Mouse (Mus musculus): Measurements from ENCODE around the gene Rreb1. TPM values are rescaled to one million over a fixed set of nuclear protein-coding genes. Genes with fewer than 3 reads are reported as not detected.

Rreb1 gene
- polyA plus RNA-seq, 1 experiment from 2014 or later, result 4.4 TPM

DNA sequence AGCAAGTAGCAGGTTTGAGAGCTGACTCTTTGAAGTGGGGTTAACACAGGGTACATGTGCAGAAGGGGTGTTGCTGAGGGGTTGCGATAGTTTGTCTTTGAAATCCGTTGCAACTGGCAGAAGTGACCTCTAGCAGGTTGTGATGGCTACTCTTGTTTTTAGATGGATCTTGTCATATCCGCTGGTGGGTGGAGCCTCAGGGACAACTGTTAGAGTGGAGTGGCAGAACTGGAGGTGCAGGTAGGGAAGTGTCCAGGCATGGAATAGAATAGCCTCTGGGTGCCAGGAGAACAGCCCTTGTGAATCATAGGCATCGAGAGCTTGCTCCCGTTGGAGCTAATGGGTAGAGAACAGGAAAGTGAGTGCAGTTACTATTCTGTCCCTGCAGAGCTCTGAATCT is 88.1 kb downstream of the Rreb1 start:
- H3K4me1 ChIP-seq (ENCODE audit: insufficient read depth), result peaks cover 77% of the 10 kb centered on the region
- no peaks in the 10 kb centered on the region for H3K9me3 ChIP-seq (ENCODE audit: low read length)
- H3K27ac ChIP-seq (ENCODE audit: low read depth), result peak overlapping the region; percentile 53
- no peak overlapping the region for H3K4me3 ChIP-seq (ENCODE audit: low read depth, low read length)
- H3K9ac ChIP-seq (replicated peaks), result no peak overlapping the region
- DNase-seq (no peak), ATAC-seq (peak; percentile 23; the same call in 1 of the 2 replicates)
- 41% methylated on average over 5 of the region's 5 CpGs for WGBS (ENCODE audit: insufficient replicate concordance)
- H3K4me2 ChIP-seq (ENCODE audit: low read depth, low read length), result no peak overlapping the region
- no peaks in the 10 kb centered on the region for H3K27me3 ChIP-seq (ENCODE audit: insufficient read depth, low read length)
- TF ChIP-seq EP300 (IDR thresholded peaks at IDR 0.05; ENCODE audit: low read depth) (no peak), CTCF (IDR thresholded peaks at IDR 0.05; ENCODE audit: low read depth) (no peak)
- H3K36me3 ChIP-seq (replicated peaks; ENCODE audit: insufficient read depth, low read length), result peaks cover 4% of the 10 kb centered on the region; the same call in 1 of the 2 replicates

GRCm38 (mm10) chr13:37866846-37867245 is 88.6 kb downstream of the Rreb1 start:
- 57% methylated on average over 3 of the region's 3 CpGs for WGBS (ENCODE audit: insufficient replicate concordance)
- H3K9ac ChIP-seq (replicated peaks), result no peak overlapping the region
- no peak overlapping the region for H3K4me2 ChIP-seq (ENCODE audit: low read depth, low read length)
- H3K4me1 ChIP-seq (ENCODE audit: insufficient read depth), result peaks cover 75% of the 10 kb centered on the region
- H3K36me3 ChIP-seq (replicated peaks; ENCODE audit: insufficient read depth, low read length), result peaks cover 4% of the 10 kb centered on the region; the same call in 1 of the 2 replicates
- no peak overlapping the region for H3K4me3 ChIP-seq (ENCODE audit: low read depth, low read length)
- no peak for TF ChIP-seq EP300 (IDR thresholded peaks at IDR 0.05; ENCODE audit: low read depth)
- no peak for TF ChIP-seq CTCF (IDR thresholded peaks at IDR 0.05; ENCODE audit: low read depth)
- H3K27me3 ChIP-seq (ENCODE audit: insufficient read depth, low read length), result no peaks in the 10 kb centered on the region
- peak overlapping the region; percentile 53 for H3K27ac ChIP-seq (ENCODE audit: low read depth)
- DNase-seq (no peak), ATAC-seq (no peak)
- H3K9me3 ChIP-seq (ENCODE audit: low read length), result no peaks in the 10 kb centered on the region

- Histone ChIP-seq H3K4me1 (ENCODE audit: insufficient read depth) (peaks cover 77% of the 10 kb centered on the region), H3K9me3 (ENCODE audit: low read length) (no peaks in the 10 kb centered on the region), H3K9ac (replicated peaks) (no peak overlapping the region), H3K36me3 (replicated peaks; ENCODE audit: insufficient read depth, low read length) (no peaks in the 10 kb centered on the region), H3K4me3 (ENCODE audit: low read depth, low read length) (no peak overlapping the region), H3K27me3 (ENCODE audit: insufficient read depth, low read length) (no peaks in the 10 kb centered on the region), H3K4me2 (ENCODE audit: low read depth, low read length) (peak overlapping the region; percentile 14; the same call in 1 of the 2 replicates), H3K27ac (ENCODE audit: low read depth) (peak overlapping the region; percentile 64)
- 27% methylated on average over 12 of the region's 12 CpGs for WGBS (ENCODE audit: insufficient replicate concordance)
- ATAC-seq, result peak; percentile 20; the same call in 1 of the 2 replicates
- DNase-seq, result no peak
- TF ChIP-seq EP300 (IDR thresholded peaks at IDR 0.05; ENCODE audit: low read depth), result peak; percentile 65
- TF ChIP-seq CTCF (IDR thresholded peaks at IDR 0.05; ENCODE audit: low read depth), result no peak
Observed at GRCm38 (mm10) chr13:37870118-37870908, 92.1 kb downstream of the Rreb1 start.

DNA sequence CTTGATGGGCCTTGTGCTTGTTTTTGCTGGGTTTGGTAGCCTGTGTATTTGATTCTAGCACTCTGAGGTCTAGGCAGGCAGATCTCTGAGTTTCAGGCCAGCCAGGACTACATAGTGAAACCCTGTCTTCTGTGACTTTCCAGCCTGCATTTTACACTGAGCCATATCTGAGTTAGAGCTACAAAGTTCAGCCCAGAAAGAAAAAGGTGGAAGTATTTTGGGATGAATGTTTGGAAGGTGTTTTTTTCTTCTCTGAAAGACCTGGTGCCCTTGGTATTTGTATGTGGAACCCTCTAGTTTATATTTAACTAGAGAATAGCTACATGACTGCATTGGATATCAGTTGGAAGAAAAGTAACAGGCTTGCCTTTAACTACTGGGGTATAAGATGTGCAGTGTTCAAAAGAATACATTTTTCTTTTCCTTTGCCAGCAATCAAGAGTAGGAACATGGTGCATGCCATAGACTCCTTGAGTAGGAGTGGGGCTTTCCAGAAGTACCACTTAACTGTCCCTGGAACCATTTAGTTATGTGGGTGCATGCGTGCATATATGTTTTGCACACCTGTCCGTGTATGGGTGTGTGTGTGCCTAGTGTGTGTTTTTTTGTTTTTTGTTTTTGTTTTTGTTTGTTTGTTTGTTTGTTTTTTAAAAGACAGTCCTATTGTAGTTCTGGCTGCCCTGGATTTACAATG is 94.1 kb downstream of the Rreb1 start:
- WGBS (ENCODE audit: insufficient replicate concordance), result 86% methylated on average over 2 of the region's 2 CpGs
- TF ChIP-seq EP300 (IDR thresholded peaks at IDR 0.05; ENCODE audit: low read depth) (no peak), CTCF (IDR thresholded peaks at IDR 0.05; ENCODE audit: low read depth) (no peak)
- Histone ChIP-seq H3K36me3 (replicated peaks; ENCODE audit: insufficient read depth, low read length) (no peaks in the 10 kb centered on the region), H3K4me1 (ENCODE audit: insufficient read depth) (peaks cover 76% of the 10 kb centered on the region), H3K27me3 (ENCODE audit: insufficient read depth, low read length) (no peaks in the 10 kb centered on the region), H3K9me3 (ENCODE audit: low read length) (no peaks in the 10 kb centered on the region), H3K4me3 (ENCODE audit: low read depth, low read length) (no peak overlapping the region), H3K27ac (ENCODE audit: low read depth) (peak overlapping the region; percentile 79), H3K4me2 (ENCODE audit: low read depth, low read length) (peak overlapping the region; percentile 26; the same call in 1 of the 2 replicates), H3K9ac (replicated peaks) (no peak overlapping the region)
- ATAC-seq (no peak), DNase-seq (no peak)

GRCm38 (mm10) chr13:37873125-37873891 is 95.1 kb downstream of the Rreb1 start:
- Histone ChIP-seq H3K9ac (replicated peaks) (0 out of 2 replicates have a peak overlapping the region, but pooled peaks have one; percentile 0), H3K4me2 (ENCODE audit: low read depth, low read length) (peak overlapping the region; percentile 47), H3K27ac (ENCODE audit: low read depth) (peak overlapping the region; percentile 79), H3K36me3 (replicated peaks; ENCODE audit: insufficient read depth, low read length) (no peaks in the 10 kb centered on the region), H3K27me3 (ENCODE audit: insufficient read depth, low read length) (no peaks in the 10 kb centered on the region), H3K9me3 (ENCODE audit: low read length) (no peaks in the 10 kb centered on the region), H3K4me3 (ENCODE audit: low read depth, low read length) (no peak overlapping the region), H3K4me1 (ENCODE audit: insufficient read depth) (peaks cover 75% of the 10 kb centered on the region)
- TF ChIP-seq EP300 (IDR thresholded peaks at IDR 0.05; ENCODE audit: low read depth), result peak; percentile 39; the same call in 1 of the 2 replicates
- no peak for TF ChIP-seq CTCF (IDR thresholded peaks at IDR 0.05; ENCODE audit: low read depth)
- DNase-seq, result peak; percentile 52
- WGBS (ENCODE audit: insufficient replicate concordance), result 23% methylated on average over 7 of the region's 7 CpGs
- ATAC-seq, result peak; percentile 60

Measured in liver, postnatal 0 days (tissue).